Mouse (Mus musculus) hindbrain, embryonic 13.5 days (tissue): Measurements from ENCODE around the gene Nuf2. TPM values are rescaled to one million over a fixed set of nuclear protein-coding genes. Genes with fewer than 3 reads are reported as not detected.
A peak's percentile ranks its signal among the peaks of the same experiment; 100 is the strongest.

Experiments used
- ATAC-seq: fragments of 200-750 bp; cut with Nextera tagmentation; 2 replicates; pipeline ENCODE4 v1.8.0; 2017; ENCODE audit warnings: moderate TSS enrichment; ENCODE audit not compliant: low FRiP score
- H3K27ac ChIP-seq: fragments of 300-500 bp; sonication (generic); 2 replicates; pipeline ENCODE4 v1.5.1; 2015; ENCODE audit warnings: inconsistent platforms, mild to moderate bottlenecking, moderate library complexity
- H3K27me3 ChIP-seq: fragments of 300-500 bp; sonication (generic); 2 replicates; pipeline ENCODE4 v1.6.1; 2015; ENCODE audit warnings: mild to moderate bottlenecking, inconsistent platforms
- H3K36me3 ChIP-seq: fragments of 300-500 bp; sonication (generic); 2 replicates; pipeline ENCODE4 v1.6.1; 2015; ENCODE audit warnings: mild to moderate bottlenecking, inconsistent platforms
- H3K4me1 ChIP-seq: fragments of 300-500 bp; sonication (generic); replicated peaks from 2 replicates; pipeline ENCODE4 v1.6.1; 2015; ENCODE audit warnings: inconsistent platforms
- H3K4me2 ChIP-seq: fragments of 300-500 bp; sonication (generic); 2 replicates; pipeline ENCODE4 v1.6.1; 2015; ENCODE audit warnings: inconsistent platforms, mild to moderate bottlenecking, moderate library complexity
- H3K4me3 ChIP-seq: fragments of 300-500 bp; sonication (generic); 2 replicates; pipeline ENCODE4 v1.5.1; 2015; ENCODE audit warnings: mild to moderate bottlenecking, inconsistent platforms
- H3K9ac ChIP-seq: fragments of 300-500 bp; sonication (generic); 2 replicates; pipeline ENCODE4 v1.6.1; 2015; ENCODE audit warnings: mild to moderate bottlenecking, inconsistent platforms
- H3K9me3 ChIP-seq: fragments of 300-500 bp; sonication (generic); 2 replicates; pipeline ENCODE4 v1.6.1; 2016; ENCODE audit warnings: inconsistent platforms
- WGBS: fragments of 180-500 bp; shearing (Covaris S2); methylation state at CpG from one replicate; pipeline ENCODE4 v1.1.7; 2015; 5-methylcytosine and 5-hydroxymethylcytosine counted together
- polyA plus RNA-seq: library from polyadenylated mRNA; unstranded; fragments of >200 nt; fragmentation: Nextera tagmentation; extraction: Ambion mirVana; gene quantifications from 2 replicates; pipeline ENCODE4 v1.2.1, GENCODE M21; 2015

Gene Nuf2
- polyA plus RNA-seq, 1 experiment from 2014 or later: 18.4 TPM

GRCm38 (mm10) chr1:169517376-169517892 is 13.8 kb downstream of the Nuf2 start:
- no peak for ATAC-seq
- Histone ChIP-seq H3K36me3 (peaks cover 10% of the 10 kb centered on the region; the same call in 1 of the 2 replicates), H3K9me3 (no peaks in the 10 kb centered on the region), H3K4me3 (no peak overlapping the region), H3K9ac (no peak overlapping the region), H3K27ac (no peak overlapping the region), H3K4me2 (no peak overlapping the region), H3K27me3 (no peaks in the 10 kb centered on the region), H3K4me1 (no peaks in the 10 kb centered on the region)
- WGBS: 97% methylated on average over 8 of the region's 8 CpGs

- no peak overlapping the region for H3K9ac ChIP-seq
- H3K4me1 ChIP-seq: no peaks in the 10 kb centered on the region
- no peak for ATAC-seq
- H3K27me3 ChIP-seq: no peaks in the 10 kb centered on the region
- no peaks in the 10 kb centered on the region for H3K9me3 ChIP-seq
- H3K4me2 ChIP-seq: no peak overlapping the region
- WGBS: 87% methylated on average over 6 of the region's 6 CpGs
- peaks cover 17% of the 10 kb centered on the region for H3K36me3 ChIP-seq
- no peak overlapping the region for H3K4me3 ChIP-seq
- no peak overlapping the region for H3K27ac ChIP-seq
These were observed 24.9 kb downstream of the Nuf2 start for GRCm38 (mm10) chr1:169506354-169506753.

- no peak overlapping the region for H3K27ac ChIP-seq
- peaks cover 10% of the 10 kb centered on the region for H3K36me3 ChIP-seq
- ATAC-seq: no peak
- H3K27me3 ChIP-seq: no peaks in the 10 kb centered on the region
- no peak overlapping the region for H3K4me3 ChIP-seq
- no peak overlapping the region for H3K9ac ChIP-seq
- no peak overlapping the region for H3K4me2 ChIP-seq
- 93% methylated on average over 3 of the region's 3 CpGs for WGBS
- no peaks in the 10 kb centered on the region for H3K4me1 ChIP-seq
- no peaks in the 10 kb centered on the region for H3K9me3 ChIP-seq
These were observed 28.4 kb downstream of the Nuf2 start for GRCm38 (mm10) chr1:169502876-169503275.

GRCm38 (mm10) chr1:169495621-169496020 is 35.6 kb downstream of the Nuf2 start:
- Histone ChIP-seq H3K4me1 (no peaks in the 10 kb centered on the region), H3K9me3 (no peaks in the 10 kb centered on the region), H3K4me2 (no peak overlapping the region), H3K36me3 (no peaks in the 10 kb centered on the region; the same call in 1 of the 2 replicates), H3K27ac (no peak overlapping the region), H3K4me3 (no peak overlapping the region), H3K27me3 (no peaks in the 10 kb centered on the region), H3K9ac (no peak overlapping the region)
- WGBS: 70% methylated on average over 8 of the region's 8 CpGs
- no peak for ATAC-seq

GRCm38 (mm10) chr1:169491561-169491960 is 39.7 kb downstream of the Nuf2 start:
- no peak for ATAC-seq
- 80% methylated on average over 1 of the region's 1 CpGs for WGBS

GRCm38 (mm10) chr1:169485408-169485885 is 45.8 kb downstream of the Nuf2 start:
- peak; percentile 82 for ATAC-seq
- Histone ChIP-seq H3K4me2 (no peak overlapping the region), H3K9me3 (no peaks in the 10 kb centered on the region), H3K27me3 (no peaks in the 10 kb centered on the region), H3K36me3 (no peaks in the 10 kb centered on the region), H3K4me1 (peaks cover 7% of the 10 kb centered on the region; the same call in 1 of the 2 replicates), H3K27ac (no peak overlapping the region), H3K4me3 (no peak overlapping the region), H3K9ac (no peak overlapping the region)
- WGBS: 49% methylated on average over 6 of the region's 6 CpGs

More at GRCm38 (mm10) chr1:169491561-169491960, 39.7 kb downstream of the Nuf2 start:
- Histone ChIP-seq H3K4me3 (no peak overlapping the region), H3K9me3 (no peaks in the 10 kb centered on the region), H3K27ac (no peak overlapping the region), H3K4me1 (0 out of 2 replicates have a peak, but pooled peaks cover 3% of the 10 kb centered on the region), H3K36me3 (no peaks in the 10 kb centered on the region), H3K4me2 (no peak overlapping the region), H3K9ac (no peak overlapping the region), H3K27me3 (no peaks in the 10 kb centered on the region)

GRCm38 (mm10) chr1:169484565-169484964 is 46.7 kb downstream of the Nuf2 start:
- Histone ChIP-seq H3K27ac (no peak overlapping the region), H3K27me3 (no peaks in the 10 kb centered on the region), H3K9ac (no peak overlapping the region), H3K36me3 (no peaks in the 10 kb centered on the region), H3K4me3 (no peak overlapping the region), H3K4me2 (no peak overlapping the region), H3K9me3 (no peaks in the 10 kb centered on the region), H3K4me1 (peaks cover 7% of the 10 kb centered on the region; the same call in 1 of the 2 replicates)
- WGBS: 58% methylated on average over 4 of the region's 4 CpGs
- ATAC-seq: no peak

GRCm38 (mm10) chr1:169482596-169483335 is 48.5 kb downstream of the Nuf2 start:
- H3K27me3 ChIP-seq: no peaks in the 10 kb centered on the region
- WGBS: 97% methylated on average over 6 of the region's 6 CpGs
- ATAC-seq: no peak
- H3K36me3 ChIP-seq: no peaks in the 10 kb centered on the region
- no peak overlapping the region for H3K4me2 ChIP-seq
- H3K4me1 ChIP-seq: peaks cover 4% of the 10 kb centered on the region; the same call in 1 of the 2 replicates
- no peak overlapping the region for H3K9ac ChIP-seq
- no peak overlapping the region for H3K4me3 ChIP-seq
- H3K27ac ChIP-seq: no peak overlapping the region
- no peaks in the 10 kb centered on the region for H3K9me3 ChIP-seq

GRCm38 (mm10) chr1:169471185-169471584 is 60.1 kb downstream of the Nuf2 start:
- peak; percentile 69 for ATAC-seq
- Histone ChIP-seq H3K4me3 (no peak overlapping the region), H3K4me1 (0 out of 2 replicates have a peak, but pooled peaks cover 4% of the 10 kb centered on the region), H3K27ac (0 out of 2 replicates have a peak overlapping the region, but pooled peaks have one; percentile 14), H3K36me3 (no peaks in the 10 kb centered on the region), H3K9ac (no peak overlapping the region), H3K9me3 (no peaks in the 10 kb centered on the region), H3K4me2 (no peak overlapping the region), H3K27me3 (no peaks in the 10 kb centered on the region)
- 51% methylated on average over 3 of the region's 3 CpGs for WGBS

GRCm38 (mm10) chr1:169467791-169468190 is 63.5 kb downstream of the Nuf2 start:
- Histone ChIP-seq H3K27ac (peak overlapping the region; percentile 53), H3K4me2 (no peak overlapping the region), H3K4me1 (peaks cover 6% of the 10 kb centered on the region), H3K36me3 (no peaks in the 10 kb centered on the region), H3K9me3 (no peaks in the 10 kb centered on the region), H3K27me3 (no peaks in the 10 kb centered on the region), H3K4me3 (no peak overlapping the region), H3K9ac (no peak overlapping the region)
- peak; percentile 52; the same call in 1 of the 2 replicates for ATAC-seq
- WGBS: 41% methylated on average over 5 of the region's 5 CpGs

- H3K9ac ChIP-seq: no peak overlapping the region
- no peaks in the 10 kb centered on the region for H3K9me3 ChIP-seq
- no peak overlapping the region for H3K27ac ChIP-seq
- 65% methylated on average over 15 of the region's 15 CpGs for WGBS
- H3K36me3 ChIP-seq: no peaks in the 10 kb centered on the region
- ATAC-seq: peak; percentile 60
- H3K4me3 ChIP-seq: no peak overlapping the region
- H3K27me3 ChIP-seq: no peaks in the 10 kb centered on the region
- peaks cover 17% of the 10 kb centered on the region for H3K4me1 ChIP-seq
- H3K4me2 ChIP-seq: 0 out of 2 replicates have a peak overlapping the region, but pooled peaks have one; percentile 6
These were observed 68.7 kb downstream of the Nuf2 start for GRCm38 (mm10) chr1:169462386-169463115.
